Mouse (Mus musculus) stomach, postnatal 0 days (tissue): Measurements from ENCODE around the gene Aldh2.

Source experiments
- CTCF ChIP-seq: IDR thresholded peaks from 2 replicates; pipeline ENCODE4 v1.5.1; 2016; ENCODE audit warnings: antibody characterized with exemption, low read depth, mild to moderate bottlenecking, moderate library complexity
- EP300 ChIP-seq: optimal IDR thresholded peaks from 2 replicates; pipeline ENCODE3; 2016; ENCODE audit warnings: antibody characterized with exemption

DNA sequence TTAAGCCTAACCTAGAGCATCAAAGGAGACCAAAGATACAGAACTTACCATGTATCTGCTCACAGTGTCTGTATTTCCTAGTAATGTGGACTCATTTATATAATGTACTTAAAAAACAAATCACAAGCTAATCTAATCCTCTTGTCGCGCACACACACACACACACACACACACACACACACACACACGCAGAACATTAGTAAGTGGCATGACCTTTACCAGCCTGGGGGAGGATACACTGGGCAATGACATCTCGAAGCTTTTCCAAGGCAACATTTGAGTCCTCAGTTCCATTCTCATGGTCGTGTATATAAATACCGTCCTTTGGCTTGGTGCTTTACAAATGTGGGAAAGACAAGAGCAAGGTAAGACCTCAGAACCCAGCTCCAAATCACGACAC is 67.1 kb downstream of the Aldh2 start:
- TF ChIP-seq EP300 (no peak), CTCF (no peak)
